Mouse (Mus musculus) hindbrain, postnatal 0 days (tissue): Measurements from ENCODE around the gene Eif2ak2. TPM values are rescaled to one million over a fixed set of nuclear protein-coding genes. Genes with fewer than 3 reads are reported as not detected.

Experiments used
- ATAC-seq: fragments of 200-750 bp; cut with Nextera tagmentation; 2 replicates; pipeline ENCODE4 v1.8.0; 2017; ENCODE audit warnings: mild to moderate bottlenecking, moderate TSS enrichment, moderate library complexity
- DNase-seq: peaks from one replicate; pipeline ENCODE4 v3.0.0-alpha.2; 2015; ENCODE audit warnings: low spot score
- H3K27ac ChIP-seq: fragments of 300-500 bp; sonication (generic); 2 replicates; pipeline ENCODE4 v1.5.1; 2014; ENCODE audit warnings: mild to moderate bottlenecking
- H3K27me3 ChIP-seq: fragments of 300-500 bp; sonication (generic); 2 replicates; pipeline ENCODE4 v1.6.1; 2014; ENCODE audit warnings: low read length, mixed read lengths; ENCODE audit not compliant: insufficient read depth
- H3K36me3 ChIP-seq: fragments of 300-500 bp; sonication (generic); 2 replicates; pipeline ENCODE4 v1.6.1; 2014; ENCODE audit warnings: low read length, mixed read lengths; ENCODE audit not compliant: insufficient read depth
- H3K4me1 ChIP-seq: fragments of 300-500 bp; sonication (generic); 2 replicates; pipeline ENCODE4 v1.6.1; 2014; ENCODE audit warnings: antibody characterized with exemption, low read length, mixed read lengths; ENCODE audit not compliant: insufficient read depth
- H3K4me2 ChIP-seq: fragments of 300-500 bp; sonication (generic); 2 replicates; pipeline ENCODE4 v1.6.1; 2014; ENCODE audit warnings: low read depth, mild to moderate bottlenecking, low read length, moderate library complexity, mixed read lengths
- H3K4me3 ChIP-seq: fragments of 300-500 bp; sonication (generic); 2 replicates; pipeline ENCODE4 v1.5.1; 2014; ENCODE audit warnings: low read length
- H3K9ac ChIP-seq: fragments of 300-500 bp; sonication (generic); replicated peaks from 2 replicates; pipeline ENCODE4 v1.6.1; 2014; ENCODE audit warnings: mild to moderate bottlenecking, low read length, moderate library complexity, mixed read lengths
- H3K9me3 ChIP-seq: fragments of 300-500 bp; sonication (generic); 2 replicates; pipeline ENCODE4 v1.6.1; 2016; ENCODE audit warnings: low read length, mixed read lengths
- CTCF ChIP-seq: IDR thresholded peaks from 2 replicates; pipeline ENCODE4 v1.5.1; 2016; ENCODE audit warnings: antibody characterized with exemption, control low read depth, low read depth
- WGBS: fragments of 180-500 bp; shearing (Covaris S2); extraction: QIAGEN DNeasy Blood & Tissue Kit; methylation state at CpG from one replicate; pipeline ENCODE4 v1.1.7; 2014; 5-methylcytosine and 5-hydroxymethylcytosine counted together
- polyA plus RNA-seq: library from polyadenylated mRNA; unstranded; fragments of >200 nt; fragmentation: Nextera tagmentation; extraction: Ambion mirVana; gene quantifications from 2 replicates; pipeline ENCODE4 v1.2.1, GENCODE M21; 2015
- total RNA-seq: library from RNA; depleted of rRNA; stranded (reverse); fragments of >200 nt; gene quantifications from 2 replicates; pipeline ENCODE4 v1.2.3, GENCODE M21; 2014

Eif2ak2 gene
- total and polyA plus RNA-seq, 2 experiments from 2014 or later: 5.1 TPM

DNA sequence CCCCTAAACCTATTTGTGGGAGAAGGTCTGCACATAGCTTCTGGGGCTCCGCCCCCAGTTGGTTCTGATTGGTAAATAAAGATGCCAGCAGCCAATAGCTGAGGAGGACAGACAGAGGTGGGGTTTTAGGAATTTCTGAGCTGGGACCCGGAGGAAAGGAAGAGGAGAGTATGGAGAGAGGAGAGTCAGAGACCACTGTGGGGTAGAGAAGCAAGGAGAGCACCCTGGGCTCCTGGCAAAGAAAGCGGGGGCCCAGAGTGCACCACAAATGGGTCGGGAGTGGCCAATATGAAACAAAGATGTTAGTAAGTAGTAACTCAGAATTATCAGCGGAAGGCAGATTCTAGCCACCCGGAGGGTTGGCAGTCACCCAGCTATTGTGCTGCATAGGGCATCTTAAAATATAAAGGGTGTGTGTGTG, 30.5 kb upstream of the Eif2ak2 start:
- peak; percentile 69 for ATAC-seq
- no peaks in the 10 kb centered on the region for H3K27me3 ChIP-seq
- 27% methylated on average over 6 of the region's 6 CpGs for WGBS

DNA sequence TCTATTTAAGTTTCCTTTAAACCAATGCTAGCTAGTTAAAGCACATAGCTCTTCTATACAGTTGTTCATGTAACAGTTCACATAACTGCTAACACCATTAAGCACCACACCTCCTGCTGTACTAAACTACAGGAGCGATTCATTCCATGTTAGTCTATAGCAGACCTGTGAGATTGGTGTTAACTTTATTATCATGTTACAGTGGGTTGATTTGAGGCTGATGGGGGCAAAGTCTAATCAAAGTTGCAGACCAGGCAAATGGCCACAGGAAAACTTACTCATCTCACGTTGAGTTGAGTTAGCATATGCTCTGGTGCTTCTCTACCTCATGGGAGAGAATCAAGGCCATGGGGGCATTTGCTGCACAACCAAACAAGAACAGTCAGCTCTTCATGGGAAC, 27.0 kb upstream of the Eif2ak2 start:
- no peak for ATAC-seq
- Histone ChIP-seq H3K9me3 (no peaks in the 10 kb centered on the region), H3K4me3 (no peak overlapping the region), H3K36me3 (no peaks in the 10 kb centered on the region), H3K4me1 (no peaks in the 10 kb centered on the region), H3K9ac (no peak overlapping the region), H3K27ac (no peak overlapping the region), H3K4me2 (no peak overlapping the region), H3K27me3 (no peaks in the 10 kb centered on the region)
- no peak for DNase-seq
- 76% methylated on average over 2 of the region's 2 CpGs for WGBS
- TF ChIP-seq CTCF: no peak

More for the DNA sequence above, 30.5 kb upstream of the Eif2ak2 start:
- Histone ChIP-seq H3K4me2 (peak overlapping the region; percentile 54), H3K4me3 (peak overlapping the region; percentile 34), H3K9me3 (no peaks in the 10 kb centered on the region), H3K9ac (peak overlapping the region; percentile 37; the same call in 1 of the 2 replicates), H3K27ac (peak overlapping the region; percentile 36; the same call in 1 of the 2 replicates), H3K4me1 (peaks cover 10% of the 10 kb centered on the region; the same call in 1 of the 2 replicates), H3K36me3 (no peaks in the 10 kb centered on the region)
- DNase-seq: peak; percentile 73
- no peak for TF ChIP-seq CTCF

DNA sequence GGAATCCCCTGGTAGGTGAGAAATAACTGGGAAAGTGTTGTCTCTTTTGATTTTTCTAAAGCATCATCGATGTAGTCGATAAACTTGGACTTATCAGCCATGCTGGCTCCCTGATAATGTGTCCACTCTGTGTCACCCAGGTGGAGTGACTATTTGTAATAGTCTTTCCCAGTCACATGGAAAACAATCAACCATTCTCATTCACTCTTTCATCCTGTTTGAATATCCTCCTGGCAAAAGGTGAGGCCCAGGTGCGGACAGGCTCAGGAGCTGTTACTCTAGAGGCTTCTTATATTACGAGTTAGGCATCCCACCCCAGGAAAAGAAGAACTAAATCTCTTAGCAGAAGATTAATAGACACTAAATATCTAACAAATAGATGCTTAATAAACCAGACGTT, 24.5 kb upstream of the Eif2ak2 start, which contains the start of gene Sult6b1:
Sult6b1 (minus strand) TSS at position 101 of the 400 bp plus-strand sequence.
- H3K4me3 ChIP-seq: no peak within 1 kb of the TSS
- no peaks in the 10 kb centered on the region for H3K27me3 ChIP-seq
- no peak within 1 kb of the TSS for H3K4me2 ChIP-seq
- DNase-seq (no peak), ATAC-seq (no peak)
- H3K36me3 ChIP-seq: no peaks in the 10 kb centered on the region
- 87% methylated on average over 5 of the region's 5 CpGs for WGBS
- TF ChIP-seq CTCF: no peak
- no peaks in the 10 kb centered on the region for H3K4me1 ChIP-seq
- no peaks in the 10 kb centered on the region for H3K9me3 ChIP-seq
- no peak within 1 kb of the TSS for H3K27ac ChIP-seq
- H3K9ac ChIP-seq: no peak within 1 kb of the TSS

DNA sequence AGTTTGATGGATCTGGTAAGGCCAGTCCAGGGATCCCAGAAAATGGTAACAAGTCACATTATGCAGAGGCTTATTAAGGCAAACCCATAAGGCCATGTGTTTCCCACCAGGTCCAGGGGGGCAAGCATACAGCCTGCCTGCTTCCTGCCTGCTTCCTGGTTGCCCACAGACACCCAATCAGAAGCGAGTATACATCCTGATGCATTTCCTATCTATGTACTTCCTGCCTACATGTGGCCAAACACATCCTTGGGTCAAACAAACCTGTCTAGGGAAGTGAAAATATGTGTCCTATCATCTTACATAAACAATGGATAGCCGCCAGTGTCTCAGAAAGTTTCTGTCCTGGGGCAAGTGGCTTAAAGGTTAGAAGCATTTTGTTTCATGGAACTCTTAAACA, 20.8 kb upstream of the Eif2ak2 start:
- H3K9ac ChIP-seq: no peak overlapping the region
- TF ChIP-seq CTCF: no peak
- no peaks in the 10 kb centered on the region for H3K36me3 ChIP-seq
- no peak for ATAC-seq
- no peak overlapping the region for H3K4me3 ChIP-seq
- no peaks in the 10 kb centered on the region for H3K9me3 ChIP-seq
- no peak overlapping the region for H3K27ac ChIP-seq
- 80% methylated on average over 2 of the region's 2 CpGs for WGBS
- DNase-seq: no peak
- H3K4me1 ChIP-seq: no peaks in the 10 kb centered on the region
- H3K27me3 ChIP-seq: no peaks in the 10 kb centered on the region
- H3K4me2 ChIP-seq: no peak overlapping the region

DNA sequence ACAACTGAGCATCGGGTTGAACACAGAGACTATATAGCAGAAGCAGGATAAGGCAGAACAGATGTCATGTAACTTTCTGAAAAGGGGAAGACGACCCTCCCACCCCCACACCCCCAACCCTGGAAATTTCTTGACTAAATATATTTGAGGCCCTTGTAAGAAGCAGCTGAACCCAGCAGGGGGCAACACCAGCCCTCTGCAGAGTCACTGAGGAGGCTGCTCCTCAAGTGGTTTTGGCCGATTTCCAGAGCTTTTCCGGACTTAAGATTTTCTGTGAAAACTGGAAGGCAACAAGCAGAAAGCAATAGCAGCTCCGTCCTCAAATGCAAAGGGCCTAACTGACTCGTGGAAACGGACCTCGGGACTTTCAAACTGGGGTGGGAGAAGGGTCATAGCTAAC, 13.0 kb upstream of the Eif2ak2 start:
- Histone ChIP-seq H3K4me1 (no peaks in the 10 kb centered on the region), H3K9me3 (no peaks in the 10 kb centered on the region), H3K4me2 (peak overlapping the region; percentile 42), H3K36me3 (no peaks in the 10 kb centered on the region), H3K4me3 (no peak overlapping the region), H3K27me3 (no peaks in the 10 kb centered on the region), H3K9ac (no peak overlapping the region), H3K27ac (no peak overlapping the region)
- 24% methylated on average over 8 of the region's 8 CpGs for WGBS
- DNase-seq: peak; percentile 90
- peak; percentile 52 for TF ChIP-seq CTCF
- peak; percentile 29; the same call in 1 of the 2 replicates for ATAC-seq

DNA sequence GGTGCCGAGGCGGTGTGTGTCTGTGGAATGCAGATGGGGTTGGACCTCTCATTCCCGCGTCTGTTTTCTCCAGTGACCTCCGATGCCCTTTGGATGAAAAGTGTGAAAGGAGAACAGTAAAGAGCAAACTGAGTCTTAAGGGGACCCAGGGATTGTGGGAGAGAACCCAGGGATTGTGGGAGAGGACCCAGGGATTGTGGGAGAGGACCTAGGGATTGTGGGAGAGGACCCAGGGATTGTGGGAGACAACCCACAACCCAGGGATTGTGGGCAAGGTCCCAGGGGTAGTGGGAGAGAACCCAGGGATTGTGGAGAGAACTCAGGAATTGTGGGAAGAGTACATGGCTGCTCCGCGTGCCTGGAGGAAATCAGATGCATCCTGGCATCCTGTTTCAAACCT, 12.6 kb upstream of the Eif2ak2 start:
- no peaks in the 10 kb centered on the region for H3K9me3 ChIP-seq
- no peaks in the 10 kb centered on the region for H3K36me3 ChIP-seq
- no peak for TF ChIP-seq CTCF
- no peaks in the 10 kb centered on the region for H3K4me1 ChIP-seq
- peak; percentile 27; the same call in 1 of the 2 replicates for ATAC-seq
- WGBS: 79% methylated on average over 7 of the region's 7 CpGs
- DNase-seq: no peak
- no peak overlapping the region for H3K27ac ChIP-seq
- H3K27me3 ChIP-seq: no peaks in the 10 kb centered on the region
- H3K9ac ChIP-seq: no peak overlapping the region
- H3K4me2 ChIP-seq: no peak overlapping the region; the same call in 1 of the 2 replicates
- no peak overlapping the region for H3K4me3 ChIP-seq

DNA sequence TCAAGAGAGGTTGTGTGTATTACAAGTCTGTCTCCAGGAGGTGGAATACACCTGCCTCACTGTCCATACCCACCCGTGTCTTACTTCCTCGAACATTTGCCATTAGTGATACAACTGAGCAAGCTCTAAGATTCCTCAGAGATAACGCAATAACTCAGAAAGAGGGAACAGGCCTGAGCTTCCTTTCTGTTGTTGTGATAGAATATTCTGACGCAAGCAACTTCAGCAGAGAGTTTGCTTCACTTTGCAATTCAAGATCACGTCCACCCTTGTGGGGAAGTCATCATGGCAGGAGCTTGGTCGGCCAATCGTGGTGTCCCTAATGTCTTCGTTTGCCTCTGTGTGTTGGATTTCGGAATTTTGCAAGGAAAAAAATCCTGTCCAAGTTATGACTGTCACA, 8.6 kb upstream of the Eif2ak2 start:
- no peak for ATAC-seq
- no peak overlapping the region for H3K4me3 ChIP-seq
- WGBS: 90% methylated on average over 9 of the region's 9 CpGs
- no peaks in the 10 kb centered on the region for H3K4me1 ChIP-seq
- H3K36me3 ChIP-seq: no peaks in the 10 kb centered on the region
- no peak overlapping the region for H3K9ac ChIP-seq
- H3K27me3 ChIP-seq: no peaks in the 10 kb centered on the region
- no peak overlapping the region for H3K27ac ChIP-seq
- DNase-seq: no peak
- no peak for TF ChIP-seq CTCF
- H3K4me2 ChIP-seq: no peak overlapping the region
- H3K9me3 ChIP-seq: no peaks in the 10 kb centered on the region
